Mouse (Mus musculus) spleen, adult 2 months (tissue): ENCODE results near the gene Ppcs.

Experiments used
- CTCF ChIP-seq: fragments of 200-500 bp; IDR thresholded peaks from 2 replicates; pipeline ENCODE4 v1.5.1; 2011; ENCODE audit warnings: mild to moderate bottlenecking, inconsistent platforms; ENCODE audit not compliant: insufficient read depth, insufficient read length, insufficient replicate concordance; ENCODE audit errors: extremely low read depth
- POLR2A ChIP-seq: fragments of 200-500 bp; IDR thresholded peaks from 2 replicates; pipeline ENCODE4 v1.6.1; 2011; ENCODE audit warnings: low read depth, low read length, inconsistent platforms

DNA sequence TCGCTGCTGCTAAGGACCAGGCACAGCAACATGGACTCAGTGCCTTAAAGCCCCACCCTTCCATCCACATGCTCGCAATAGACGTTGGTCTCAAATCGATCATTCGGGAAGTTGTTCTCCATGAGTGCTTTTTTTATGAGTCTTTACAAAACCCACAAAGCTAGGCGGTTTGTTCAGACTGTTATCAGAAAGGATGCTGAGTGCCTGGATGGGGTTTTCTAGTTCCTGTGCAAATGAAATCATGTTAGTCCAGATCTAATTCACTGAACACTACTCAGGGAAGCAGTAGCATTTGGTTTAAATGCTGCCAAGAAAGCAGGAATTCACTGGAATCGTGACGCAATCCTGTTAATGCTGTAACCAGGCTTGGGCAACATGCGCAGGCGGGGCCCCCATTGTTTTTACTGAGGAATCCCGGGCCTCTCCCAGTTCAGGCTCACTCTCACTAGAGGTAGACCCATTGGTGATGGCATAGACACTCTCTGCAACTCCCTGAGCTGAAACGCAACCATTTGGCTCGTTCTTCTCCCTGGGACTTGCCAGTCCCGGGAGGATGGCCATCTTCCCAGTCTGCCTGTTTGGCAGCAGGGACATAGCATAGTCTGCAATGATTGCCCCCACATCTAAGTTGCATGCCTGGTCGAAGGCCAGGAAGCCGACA is 45.6 kb upstream of the Ppcs start:
- TF ChIP-seq CTCF (no peak), POLR2A (no peak)
